Mouse (Mus musculus) heart, postnatal 0 days (tissue): ENCODE data around the gene Odf2l.

Source experiments
- CTCF ChIP-seq: IDR thresholded peaks from 2 replicates; pipeline ENCODE4 v1.5.1; 2016; ENCODE audit warnings: antibody characterized with exemption, control low read depth, low read depth
- EP300 ChIP-seq: IDR thresholded peaks from 2 replicates; pipeline ENCODE4 v1.6.1; 2016; ENCODE audit warnings: antibody characterized with exemption, low read depth

DNA sequence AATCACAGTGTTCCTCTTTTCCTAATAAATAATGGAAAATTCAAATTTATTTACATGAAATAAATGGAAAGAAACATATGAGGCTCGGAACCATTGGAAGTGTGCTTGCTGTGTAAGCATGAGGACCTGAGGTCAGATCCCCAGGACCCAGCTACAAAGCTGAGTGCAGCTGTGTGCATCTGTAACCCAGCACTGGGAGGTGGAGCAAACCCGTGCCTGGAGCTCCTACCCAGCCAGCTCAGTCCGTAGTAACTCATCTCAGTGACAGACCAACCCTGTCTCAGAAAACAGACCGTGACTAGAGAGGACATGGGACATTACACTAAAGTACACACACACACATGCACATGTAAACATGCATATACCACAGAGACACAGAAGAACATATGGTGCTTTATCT lies 21.8 kb downstream of the Odf2l start:
- TF ChIP-seq CTCF (no peak), EP300 (no peak)
